Mouse (Mus musculus) megakaryocyte, embryonic 14.5 days (primary cell): ENCODE results near the gene Ifnl2.

ENCODE experiments used
- FLI1 ChIP-seq: IDR thresholded peaks from 2 replicates; pipeline ENCODE4 v1.6.1; 2012; ENCODE audit warnings: low read length, inconsistent platforms, mixed read lengths
- GATA1 ChIP-seq: IDR thresholded peaks from 3 replicates; pipeline ENCODE4 v1.6.1; 2012; ENCODE audit warnings: mixed read lengths, low read length, inconsistent platforms, borderline replicate concordance

GRCm38 (mm10) chr7:28558486-28558885 lies 48.2 kb upstream of the Ifnl2 start:
- TF ChIP-seq GATA1 = no peak
- no peak for TF ChIP-seq FLI1
